ENCODE assay signal across 9 mouse cellular contexts in genomic region chr19:11044671-11044995, GRCm38 (mm10). TPM values are rescaled to one million over a fixed set of nuclear protein-coding genes. Genes with fewer than 3 reads are reported as not detected.
DNase-seq lines count a peak whose midpoint lies in the region; ATAC-seq and TF ChIP-seq lines count a peak whose summit lies in the region.
"Had no signal": no experiment of that assay in that cellular context is flagged by ENCODE, and none has a peak within 500 bp of the region (broad histone marks: within the 10 kb centered on the region; RNA-seq: fewer than 3 reads in every experiment).

No protein-coding gene starts in this region.

- H3K36me3 ChIP-seq in lung, embryonic 16.5 days (ENCODE audit: control insufficient read depth, insufficient read depth, low read length) = no peaks in the 10 kb centered on the region
- H3K36me3 ChIP-seq in forebrain, embryonic 12.5 days (replicated peaks) = no peaks in the 10 kb centered on the region
- H3K36me3 ChIP-seq in limb, embryonic 13.5 days = no peaks in the 10 kb centered on the region

- H3K27ac ChIP-seq in lung, embryonic 16.5 days (ENCODE audit: low read length) = no peak overlapping the region
- no peak overlapping the region for H3K27ac ChIP-seq in forebrain, embryonic 12.5 days
- no peak overlapping the region for H3K27ac ChIP-seq in limb, embryonic 13.5 days
- H3K27ac ChIP-seq in olfactory bulb, adult 2 months (ENCODE audit: insufficient read depth, low read depth, low read length) = no peak overlapping the region

- WGBS in lung, embryonic 16.5 days = 14% methylated on average over 5 of the region's 5 CpGs
- 30% methylated on average over 5 of the region's 5 CpGs for WGBS in forebrain, embryonic 12.5 days
- 22% methylated on average over 5 of the region's 5 CpGs for WGBS in limb, embryonic 13.5 days
- 17% methylated on average over 5 of the region's 5 CpGs for WGBS in olfactory bulb, adult 2 months

- peak overlapping the region; percentile 62 for H3K9ac ChIP-seq in lung, embryonic 16.5 days (ENCODE audit: low read length)
- H3K9ac ChIP-seq in forebrain, embryonic 12.5 days = peak overlapping the region; percentile 38
- H3K9ac ChIP-seq in limb, embryonic 13.5 days = peak overlapping the region; percentile 56

- H3K4me2 ChIP-seq in lung, embryonic 16.5 days (ENCODE audit: low read depth, low read length) = peak overlapping the region; percentile 80
- peak overlapping the region; percentile 63 for H3K4me2 ChIP-seq in forebrain, embryonic 12.5 days
- H3K4me2 ChIP-seq in limb, embryonic 13.5 days (replicated peaks) = peak overlapping the region; percentile 63

- H3K4me3 ChIP-seq in lung, embryonic 16.5 days (ENCODE audit: low read length) = peak overlapping the region; percentile 45
- peak overlapping the region; percentile 38 for H3K4me3 ChIP-seq in forebrain, embryonic 12.5 days (replicated peaks)
- H3K4me3 ChIP-seq in limb, embryonic 13.5 days = peak overlapping the region; percentile 37
- H3K4me3 ChIP-seq in olfactory bulb, adult 2 months (ENCODE audit: insufficient read depth, low read depth, low read length) = 0 out of 2 replicates have a peak overlapping the region, but pooled peaks have one; percentile 37

- TF ChIP-seq POLR2A in olfactory bulb, adult 2 months (IDR thresholded peaks at IDR 0.05; ENCODE audit: insufficient read depth, low read depth, low read length) = no peak

- H3K4me1 ChIP-seq in lung, embryonic 16.5 days (replicated peaks; ENCODE audit: control insufficient read depth, insufficient read depth, low read length) = no peaks in the 10 kb centered on the region
- H3K4me1 ChIP-seq in forebrain, embryonic 12.5 days = no peaks in the 10 kb centered on the region
- no peaks in the 10 kb centered on the region for H3K4me1 ChIP-seq in limb, embryonic 13.5 days
- H3K4me1 ChIP-seq in olfactory bulb, adult 2 months (ENCODE audit: control insufficient read depth, insufficient read depth, low read length) = no peaks in the 10 kb centered on the region

- TF ChIP-seq CTCF in olfactory bulb, adult 2 months (IDR thresholded peaks at IDR 0.05; ENCODE audit: insufficient read depth, low read depth, low read length) = no peak

- H3K9me3 ChIP-seq in lung, embryonic 16.5 days (ENCODE audit: control insufficient read depth, low read length) = no peaks in the 10 kb centered on the region
- H3K9me3 ChIP-seq in forebrain, embryonic 12.5 days = no peaks in the 10 kb centered on the region
- H3K9me3 ChIP-seq in limb, embryonic 13.5 days = no peaks in the 10 kb centered on the region

- no peak for DNase-seq in lung, adult 18-20 months
- no peak for DNase-seq in T-cell, adult 2 months (ENCODE audit: low spot score)
- DNase-seq in gastrocnemius, adult 18-20 months (ENCODE audit: low spot score) = no peak
- DNase-seq in ovary, postnatal 10 days (ENCODE audit: low spot score) = no peak

- no peaks in the 10 kb centered on the region for H3K27me3 ChIP-seq in lung, embryonic 16.5 days (ENCODE audit: control insufficient read depth, insufficient read depth, low read depth, low read length)
- H3K27me3 ChIP-seq in forebrain, embryonic 12.5 days = peaks cover 6% of the 10 kb centered on the region
- H3K27me3 ChIP-seq in limb, embryonic 13.5 days = no peaks in the 10 kb centered on the region

- peak; percentile 77 for ATAC-seq in lung, embryonic 16.5 days (ENCODE audit: low read depth)
- ATAC-seq in forebrain, embryonic 12.5 days (ENCODE audit: low FRiP score) = peak; percentile 73
- peak; percentile 78 for ATAC-seq in limb, embryonic 13.5 days (ENCODE audit: low FRiP score, low read depth)

RNA-seq across cellular contexts. Expression of gene Ms4a18, which starts 26.8 kb away (rescaled TPM):
- polyA plus RNA-seq in lung, embryonic 16.5 days (2015; fragmentation: Nextera tagmentation; extraction: Ambion mirVana) = not detected in 2 replicates
- polyA plus RNA-seq in forebrain, embryonic 12.5 days (2016; fragmentation: Nextera tagmentation; extraction: Ambion mirVana) = not detected in 2 replicates
- not detected in 2 replicates for polyA plus RNA-seq in limb, embryonic 13.5 days (2015; fragmentation: Nextera tagmentation; extraction: Ambion mirVana)
- polyA plus RNA-seq in olfactory bulb, adult 2 months (2012; ENCODE audit: insufficient read depth, insufficient read length, low replicate concordance, missing spikeins) = not detected in 2 replicates
- total RNA-seq in gastrocnemius, adult 18-20 months (2021) = not detected
- polyA plus RNA-seq: frontal cortex, adult 2 months had no signal

RNA-seq across cellular contexts. Expression of gene Ms4a8a, which starts 36.3 kb away (rescaled TPM):
- 0.33 TPM in 1 of 2 replicates, not detected in the other for polyA plus RNA-seq in lung, embryonic 16.5 days (2015; fragmentation: Nextera tagmentation; extraction: Ambion mirVana)
- polyA plus RNA-seq in forebrain, embryonic 12.5 days (2016; fragmentation: Nextera tagmentation; extraction: Ambion mirVana) = not detected in 2 replicates
- polyA plus RNA-seq in limb, embryonic 13.5 days (2015; fragmentation: Nextera tagmentation; extraction: Ambion mirVana) = not detected in 2 replicates
- polyA plus RNA-seq in olfactory bulb, adult 2 months (2012; ENCODE audit: insufficient read depth, insufficient read length, low replicate concordance, missing spikeins) = not detected in 2 replicates
- total RNA-seq in gastrocnemius, adult 18-20 months (2021) = under 1 TPM; 0.69 to 0.84 TPM
- polyA plus RNA-seq: frontal cortex, adult 2 months had no signal

RNA-seq across cellular contexts. Expression of gene Ms4a15, which starts 51.6 kb away (rescaled TPM):
- not detected in 2 replicates for polyA plus RNA-seq in lung, embryonic 16.5 days (2015; fragmentation: Nextera tagmentation; extraction: Ambion mirVana)
- not detected in 2 replicates for polyA plus RNA-seq in forebrain, embryonic 12.5 days (2016; fragmentation: Nextera tagmentation; extraction: Ambion mirVana)
- not detected in 2 replicates for polyA plus RNA-seq in limb, embryonic 13.5 days (2015; fragmentation: Nextera tagmentation; extraction: Ambion mirVana)
- not detected in 2 replicates for polyA plus RNA-seq in olfactory bulb, adult 2 months (2012; ENCODE audit: insufficient read depth, insufficient read length, low replicate concordance, missing spikeins)
- not detected for total RNA-seq in gastrocnemius, adult 18-20 months (2021)
